Mouse (Mus musculus) ZHBTc4 (cell line): Measurements from ENCODE around the gene Knop1.

Source experiments
- DNase-seq: peaks from one replicate; pipeline ENCODE4 v3.0.0-alpha.2; 2011; ENCODE audit warnings: low read depth, low spot score

Gene Knop1

GRCm38 (mm10) chr7:118848796-118849195, 7.3 kb downstream of the Knop1 start:
- peak; percentile 27 for DNase-seq

DNA sequence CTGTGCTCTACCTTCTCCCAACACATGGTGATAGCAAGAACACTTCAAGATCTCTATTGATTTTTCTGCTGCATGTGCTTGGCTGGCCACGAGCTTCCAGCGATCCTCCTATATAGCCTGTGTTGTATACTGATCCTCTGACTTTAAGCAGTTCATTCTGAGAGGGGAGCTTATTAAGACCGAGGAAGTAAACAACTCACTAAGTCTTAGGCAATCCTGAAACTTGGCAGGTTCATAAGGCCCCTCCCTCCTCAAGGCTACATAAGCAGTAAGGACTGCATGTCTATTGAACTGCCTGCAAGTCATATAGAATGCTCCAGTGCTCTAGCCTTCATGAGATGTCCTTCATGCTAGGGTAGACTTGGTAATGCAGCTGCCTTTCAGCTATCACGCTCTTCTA, 9.7 kb downstream of the Knop1 start:
- DNase-seq: no peak

DNA sequence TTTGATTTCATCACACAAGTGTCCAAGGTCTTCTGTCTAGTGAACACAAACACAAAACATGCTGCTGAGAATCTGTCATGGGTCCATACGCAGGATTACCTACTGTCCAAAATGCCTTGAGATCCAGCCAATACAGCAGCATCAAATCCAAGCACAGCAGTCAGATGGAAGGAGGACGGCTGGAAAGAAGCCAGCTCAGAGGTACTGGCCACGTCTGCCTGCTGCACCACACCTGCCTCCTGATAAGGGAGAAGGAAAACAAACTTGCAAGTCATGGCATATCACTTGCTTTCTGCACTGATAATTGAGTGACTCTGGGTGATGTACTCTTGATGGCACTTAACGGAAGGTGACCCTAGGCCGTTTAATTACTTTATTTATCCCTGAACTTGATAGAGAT, 10.9 kb downstream of the Knop1 start:
- DNase-seq: no peak

- no peak for DNase-seq
These were observed 13.1 kb downstream of the Knop1 start for GRCm38 (mm10) chr7:118842938-118843337.

DNA sequence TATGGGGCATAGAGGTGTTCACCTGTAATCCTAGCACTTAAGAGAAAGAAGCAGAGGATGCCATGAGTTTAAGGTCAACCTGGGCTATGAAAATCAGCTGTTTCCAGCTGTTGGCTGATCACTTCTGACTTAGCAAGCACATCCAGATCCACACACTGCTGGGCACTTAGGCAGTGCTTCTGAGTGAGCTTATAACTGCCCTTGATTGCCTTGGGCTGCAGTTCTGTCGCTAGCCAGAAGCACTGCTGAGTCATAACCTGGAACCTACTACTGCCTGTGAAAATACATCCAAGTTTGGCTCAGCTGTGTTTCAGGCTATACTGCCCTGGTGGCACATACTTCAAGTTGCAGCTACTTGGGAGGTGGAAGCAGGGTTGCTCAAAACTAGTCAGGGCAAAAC, 14.3 kb downstream of the Knop1 start:
- peak; percentile 49 for DNase-seq

GRCm38 (mm10) chr7:118841030-118841745, 14.9 kb downstream of the Knop1 start:
- no peak for DNase-seq

DNA sequence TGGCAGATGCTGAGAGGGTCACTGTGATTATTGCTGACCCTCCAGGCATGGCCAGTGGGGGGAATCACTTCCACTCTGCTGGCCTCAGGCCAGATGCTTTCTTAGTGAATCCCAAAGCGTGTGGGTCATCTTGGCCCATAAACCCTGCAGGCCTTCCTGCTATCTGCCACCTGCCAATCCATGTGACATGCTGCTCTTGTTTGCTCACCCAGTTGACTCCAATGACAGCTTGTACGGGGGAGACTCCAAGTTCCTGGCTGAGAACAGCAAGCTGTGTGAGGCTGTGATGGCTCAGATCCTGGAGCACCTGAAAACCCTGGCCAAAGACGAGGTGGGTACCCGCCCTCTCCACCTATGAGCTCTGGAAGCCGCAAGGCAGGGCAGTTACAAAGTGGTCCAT, 18.2 kb downstream of the Knop1 start:
- DNase-seq: no peak

DNA sequence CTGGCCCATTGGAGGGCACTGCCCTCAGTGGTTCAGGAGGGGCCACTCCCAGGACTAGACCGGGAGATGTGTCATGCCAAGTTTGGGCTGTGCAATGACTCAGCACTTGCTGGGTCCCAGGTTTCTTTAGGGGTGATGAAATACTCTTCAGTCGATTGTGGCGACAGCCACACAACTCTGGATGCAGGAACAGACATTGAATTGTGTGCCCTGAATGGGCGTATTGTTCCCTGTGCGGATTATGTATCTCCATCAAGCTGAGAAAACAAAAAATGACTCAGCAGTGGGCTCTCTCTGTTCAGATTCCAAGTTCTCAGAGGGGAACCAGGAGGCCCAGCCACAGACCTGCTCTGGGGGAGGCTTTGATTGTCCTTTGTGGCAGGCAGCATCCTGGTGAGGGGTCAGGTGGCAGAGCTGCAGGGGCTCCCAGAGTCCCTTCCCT, 28.1 kb downstream of the Knop1 start:
- DNase-seq: no peak

DNA sequence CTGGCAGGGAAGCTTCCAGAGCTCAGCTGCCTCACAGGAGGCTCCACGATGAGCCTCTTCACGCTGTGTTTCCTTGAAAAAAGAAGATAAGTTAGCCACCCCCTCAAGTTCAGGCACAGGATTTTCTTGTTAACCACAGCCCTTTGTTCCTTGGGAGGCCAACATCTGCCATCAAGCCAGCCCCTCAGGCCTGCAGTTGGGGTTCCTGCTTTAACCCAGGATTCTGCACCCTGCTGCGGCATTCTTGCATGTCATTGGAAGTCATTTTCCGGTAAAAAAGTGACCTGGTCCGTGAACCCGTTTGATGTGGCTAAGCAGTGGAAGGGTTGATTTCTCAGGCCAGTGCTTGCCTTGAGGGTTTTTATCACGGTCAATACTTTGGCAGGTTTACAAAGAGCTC, 31.6 kb downstream of the Knop1 start:
- DNase-seq: peak; percentile 54

- DNase-seq: no peak
These were observed 34.0 kb downstream of the Knop1 start for GRCm38 (mm10) chr7:118821887-118822556.

DNA sequence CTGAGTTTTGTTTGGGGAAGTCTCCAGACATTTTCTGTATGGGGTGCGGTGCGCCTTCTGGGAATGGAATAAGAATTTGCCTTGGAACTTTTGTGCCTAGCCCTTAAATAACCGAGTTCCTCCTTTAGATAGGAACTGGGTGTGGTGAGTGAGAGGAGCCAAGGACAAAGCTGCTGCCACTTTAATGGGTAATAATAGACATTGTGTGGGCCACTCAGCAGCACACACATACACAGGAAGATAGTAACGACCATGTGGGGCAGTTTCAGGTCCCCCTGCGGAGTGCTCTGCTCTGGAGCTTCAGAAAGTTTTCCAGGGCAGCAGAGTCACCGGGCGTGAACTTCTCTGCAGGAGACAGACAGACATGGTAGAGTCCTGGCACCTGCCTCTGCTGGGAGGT, 34.7 kb downstream of the Knop1 start:
- DNase-seq: peak; percentile 85

DNA sequence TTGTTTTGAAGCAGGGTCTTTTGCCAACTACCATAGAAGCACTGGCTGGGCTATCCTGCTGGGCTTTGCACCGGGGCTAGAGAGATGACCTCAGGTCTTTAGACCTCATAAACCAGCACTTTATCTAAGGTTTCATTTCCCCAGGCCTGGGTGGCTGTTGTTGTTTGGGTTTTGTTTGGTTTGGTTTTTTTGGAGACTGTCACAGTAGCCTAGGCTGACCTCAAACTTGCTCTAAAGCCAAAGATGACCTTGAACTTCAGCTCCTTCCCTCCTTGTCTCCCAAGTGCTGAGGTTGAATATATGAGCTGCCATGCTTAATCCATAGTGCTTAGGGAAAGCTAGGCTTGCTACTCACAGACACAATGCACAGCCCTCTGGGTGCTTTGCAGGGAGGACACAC, 36.4 kb downstream of the Knop1 start:
- DNase-seq: no peak

GRCm38 (mm10) chr7:118817741-118818140, 38.3 kb downstream of the Knop1 start:
- peak; percentile 67 for DNase-seq

DNA sequence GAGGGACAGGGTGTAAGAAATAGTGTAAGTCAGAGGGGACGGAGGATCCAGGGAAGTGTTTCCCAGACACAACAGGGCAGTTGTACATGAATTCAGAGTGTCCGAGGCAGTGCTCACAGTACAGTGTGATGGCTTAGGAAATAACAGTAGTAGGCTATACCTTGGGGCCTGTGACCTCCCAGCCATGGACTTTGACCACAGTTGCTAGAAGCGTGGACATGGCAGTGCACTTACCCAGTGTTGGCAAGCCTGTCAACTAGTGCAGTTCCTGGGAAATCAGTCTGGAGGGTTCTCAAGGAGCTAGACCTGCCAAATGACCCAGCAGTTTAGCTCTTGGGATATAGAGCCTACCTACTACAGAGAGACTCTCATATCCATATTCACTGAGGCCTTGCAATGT, 39.8 kb downstream of the Knop1 start:
- no peak for DNase-seq

GRCm38 (mm10) chr7:118813592-118813991, 42.5 kb downstream of the Knop1 start:
- DNase-seq: no peak

DNA sequence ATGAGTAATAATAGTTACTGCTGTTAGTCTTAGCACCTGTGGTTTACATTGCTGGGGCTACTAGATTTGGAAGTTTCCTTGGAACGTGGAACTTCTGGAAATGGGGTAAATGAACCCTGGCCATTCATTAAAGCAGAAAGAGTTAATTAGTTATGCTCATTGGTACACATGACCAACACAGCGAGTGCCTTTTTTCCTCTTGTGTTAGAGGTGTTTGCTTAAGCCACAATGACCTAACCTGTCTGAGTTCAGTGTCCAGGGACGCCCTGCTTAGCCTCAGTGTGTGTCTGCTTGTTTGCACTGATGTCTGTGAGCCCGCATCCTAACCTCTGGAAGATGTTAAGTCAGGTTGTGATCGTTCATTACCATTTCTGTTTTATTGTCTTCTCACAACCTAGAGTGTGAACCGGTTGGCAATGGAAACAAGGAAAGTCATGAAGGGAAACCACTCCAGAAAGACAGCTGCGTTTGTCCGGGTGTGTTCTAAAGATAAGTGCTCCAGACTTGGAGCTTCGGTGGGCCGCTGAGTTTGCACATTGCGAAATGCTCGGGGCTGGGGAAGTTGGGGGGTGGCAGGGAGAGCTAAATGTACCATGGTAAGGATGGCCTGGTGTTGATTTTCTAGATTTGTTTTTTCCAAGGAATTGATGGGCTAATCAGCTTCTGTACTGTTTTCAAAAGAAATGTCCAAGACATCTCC, 44.5 kb downstream of the Knop1 start:
- DNase-seq: no peak

DNA sequence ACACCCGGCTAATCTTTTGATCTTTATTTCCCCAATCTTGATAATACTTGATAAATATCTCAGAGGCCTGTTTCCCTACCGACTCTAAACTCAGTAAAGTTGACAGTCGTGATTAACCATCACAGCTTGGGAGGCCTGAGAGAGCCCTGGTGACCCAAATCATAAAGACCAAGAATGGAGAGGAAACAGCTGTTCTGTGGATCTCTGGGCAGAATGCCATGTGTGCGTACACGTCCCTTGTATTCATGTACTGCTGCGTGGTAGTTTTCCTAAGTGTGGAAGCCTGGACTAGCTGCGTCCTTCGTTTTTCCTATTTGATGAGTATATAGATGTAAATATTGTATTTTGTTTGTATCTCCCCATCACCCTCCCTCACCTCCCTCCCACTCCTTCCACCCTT, 48.2 kb downstream of the Knop1 start:
- no peak for DNase-seq

DNA sequence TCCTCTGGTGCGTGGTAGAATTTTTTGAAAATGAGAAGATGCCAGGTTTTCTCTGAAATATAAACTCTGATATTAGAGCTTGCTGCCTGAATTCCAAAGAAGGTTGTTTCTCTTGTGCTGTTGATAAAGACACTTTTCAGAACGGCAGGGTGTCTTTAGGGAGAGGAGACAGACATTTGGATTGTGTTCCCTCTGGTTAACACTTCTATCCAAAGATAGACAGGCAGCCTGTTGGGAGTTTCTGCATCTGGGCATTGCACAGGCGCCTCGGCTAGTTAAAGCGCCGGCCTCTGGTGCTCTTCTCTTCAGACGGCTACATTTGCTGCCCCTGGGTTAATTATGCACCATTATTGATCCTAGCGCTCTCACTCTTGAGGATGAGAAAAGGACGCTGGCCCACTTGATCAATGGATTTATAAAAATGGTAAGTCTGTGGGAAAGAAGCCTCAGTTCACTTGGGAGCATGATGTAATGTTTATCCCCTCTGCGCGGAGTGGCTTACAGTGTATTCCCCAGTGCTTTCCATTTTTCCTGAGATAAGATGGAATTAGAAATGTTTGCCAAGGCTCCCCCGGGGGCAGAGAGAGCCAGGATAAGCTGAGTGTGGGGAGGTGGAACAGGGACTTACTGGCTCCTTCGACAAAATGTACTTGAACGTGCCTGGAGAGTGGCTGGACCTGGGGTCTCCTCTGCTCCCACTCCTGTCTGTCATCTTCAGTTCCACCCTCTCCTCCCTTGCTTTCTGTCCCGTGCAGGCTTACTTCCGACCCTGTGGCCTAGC, 49.2 kb downstream of the Knop1 start:
- DNase-seq: no peak

- DNase-seq: no peak
These were observed 52.6 kb downstream of the Knop1 start for GRCm38 (mm10) chr7:118803425-118803824.

DNA sequence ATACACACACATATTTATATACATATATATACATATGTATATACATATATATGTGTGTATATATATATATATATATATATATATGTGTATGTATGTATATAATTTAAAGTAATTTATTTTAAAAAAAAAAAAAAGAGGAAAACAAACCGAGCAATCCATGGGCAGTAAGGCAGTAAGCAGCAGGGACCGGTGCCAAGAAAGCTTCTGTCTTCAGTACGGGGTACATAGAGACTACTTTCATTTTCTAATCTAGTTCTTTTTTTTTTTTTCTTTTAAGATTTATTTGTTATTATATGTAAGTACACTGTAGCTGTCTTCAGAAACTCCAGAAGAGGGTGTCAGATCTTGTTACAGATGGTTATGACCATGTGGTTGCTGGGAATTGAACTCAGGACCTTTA, 54.3 kb downstream of the Knop1 start:
- no peak for DNase-seq

DNA sequence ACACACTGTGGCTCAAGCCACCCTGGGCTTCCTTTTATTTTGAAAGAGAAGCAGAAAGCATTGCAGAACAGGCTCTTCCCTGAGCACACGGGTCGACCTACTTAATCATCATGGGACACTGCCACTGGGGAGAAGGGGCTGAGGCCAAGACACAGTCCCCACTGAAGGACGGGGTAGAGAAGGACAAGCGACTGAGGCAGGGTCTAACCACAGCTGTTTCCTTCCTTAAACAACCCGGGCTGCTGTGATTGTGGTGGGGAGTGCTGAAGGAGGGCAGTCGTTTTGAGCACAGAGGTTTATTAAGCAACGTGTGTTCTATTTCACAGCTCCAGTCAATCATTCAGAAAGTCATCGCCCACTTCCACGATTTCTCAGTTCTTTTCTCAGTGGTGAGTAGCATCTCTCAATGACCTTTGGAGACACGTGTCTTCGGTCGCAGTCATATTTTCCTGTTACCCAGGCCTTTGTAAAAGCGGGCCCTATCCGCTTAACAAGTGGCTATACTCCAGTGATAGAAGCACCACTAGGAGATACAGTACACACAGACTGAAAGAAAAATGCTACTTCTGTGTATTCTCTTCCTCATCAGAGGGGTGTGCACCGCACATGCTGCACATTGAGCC, 55.8 kb downstream of the Knop1 start:
- DNase-seq: no peak
